Mouse (Mus musculus) adrenal gland, adult 2 months (tissue): ENCODE data around the gene Abcc1. TPM values are rescaled to one million over a fixed set of nuclear protein-coding genes. Genes with fewer than 3 reads are reported as not detected.

Experiments used
- DNase-seq: peaks from one replicate; pipeline ENCODE4 v3.0.0; 2021
- polyA plus RNA-seq: library from polyadenylated mRNA; depleted of rRNA; stranded (reverse); fragments of >200 nt; gene quantifications from 2 replicates; pipeline ENCODE4 v1.2.3, GENCODE M21; 2012; rRNA removed
- total RNA-seq, 2 experiments: library from RNA; stranded (reverse); gene quantifications; 2 replicates each; pipeline ENCODE4 v1.2.3; 2021

The Abcc1 gene
- total and polyA plus RNA-seq, 3 experiments, result 21.3 to 39.0 (median 28.5) TPM

GRCm38 (mm10) chr16:14501649-14502360, 140.4 kb downstream of the Abcc1 start:
- DNase-seq, result no peak

- DNase-seq, result no peak
Observed at GRCm38 (mm10) chr16:14506461-14506860, 145.1 kb downstream of the Abcc1 start.

Other genes with a start within 250 kb of the Abcc1 start
- 10 to 100 TPM; 35.8 to 45.5 TPM for gene Nde1, start 198.3 kb upstream of the Abcc1 start, total RNA-seq
- 36.3 and 39.3 TPM in 2 replicates for gene Nde1, start 198.3 kb upstream of the Abcc1 start, polyA plus RNA-seq
- 100 to 1,000 TPM in 1 of 2 experiments, 10 to 100 TPM in 1; 84.4 to 127 TPM for gene Marf1, start 198.2 kb upstream of the Abcc1 start, total RNA-seq
- 13.2 and 17.0 TPM in 2 replicates for gene Marf1, start 198.2 kb upstream of the Abcc1 start, polyA plus RNA-seq
- 1 to 10 TPM; 3.9 to 7.6 TPM for gene Myh11, start 70.2 kb upstream of the Abcc1 start, total RNA-seq
- 0.73 and 0.94 TPM in 2 replicates for gene Myh11, start 70.2 kb upstream of the Abcc1 start, polyA plus RNA-seq
- 10 to 100 TPM; 44.9 to 65.4 TPM for gene Fopnl, start 44.2 kb upstream of the Abcc1 start, total RNA-seq
- 23.8 and 26.7 TPM in 2 replicates for gene Fopnl, start 44.2 kb upstream of the Abcc1 start, polyA plus RNA-seq
- not detected for gene A630010A05Rik, start 200.8 kb downstream of the Abcc1 start, total RNA-seq
- gene A630010A05Rik, start 200.8 kb downstream of the Abcc1 start, polyA plus RNA-seq, result not detected in 2 replicates